16 mouse cellular contexts compared by ENCODE assay signal in genomic region chr8:60942867-60943266, GRCm38 (mm10). TPM values are rescaled to one million over a fixed set of nuclear protein-coding genes. Genes with fewer than 3 reads are reported as not detected.
A peak's percentile ranks its signal among the peaks of the same experiment; 100 is the strongest.
DNase-seq lines count a peak whose midpoint lies in the region; ATAC-seq and TF ChIP-seq lines count a peak whose summit lies in the region.
"Had no signal": no experiment of that assay in that cellular context is flagged by ENCODE, and none has a peak within 500 bp of the region (broad histone marks: within the 10 kb centered on the region; RNA-seq: fewer than 3 reads in every experiment).

No protein-coding gene starts in this region.

- no peaks in the 10 kb centered on the region for H3K27me3 ChIP-seq in intestine, postnatal 0 days (replicated peaks; ENCODE audit: control insufficient read depth, insufficient read depth, low read length)
- H3K27me3 ChIP-seq in intestine, embryonic 16.5 days (replicated peaks; ENCODE audit: control insufficient read depth, insufficient read depth, low read length), result no peaks in the 10 kb centered on the region
- no peaks in the 10 kb centered on the region for H3K27me3 ChIP-seq in lung, postnatal 0 days (replicated peaks; ENCODE audit: insufficient read depth, low read length)
- H3K27me3 ChIP-seq: forebrain, embryonic 12.5 days; heart, embryonic 12.5 days; limb, embryonic 13.5 days; midbrain, embryonic 12.5 days had no signal

- no peaks in the 10 kb centered on the region for H3K36me3 ChIP-seq in intestine, postnatal 0 days (ENCODE audit: control insufficient read depth, insufficient read depth)
- no peaks in the 10 kb centered on the region for H3K36me3 ChIP-seq in intestine, embryonic 16.5 days (ENCODE audit: control insufficient read depth, insufficient read depth, low read length)
- H3K36me3 ChIP-seq in lung, postnatal 0 days (ENCODE audit: insufficient read depth, low read length), result no peaks in the 10 kb centered on the region
- H3K36me3 ChIP-seq: forebrain, embryonic 12.5 days; heart, embryonic 12.5 days; limb, embryonic 13.5 days; midbrain, embryonic 12.5 days had no signal

- no peaks in the 10 kb centered on the region for H3K9me3 ChIP-seq in intestine, postnatal 0 days (ENCODE audit: control insufficient read depth)
- no peaks in the 10 kb centered on the region for H3K9me3 ChIP-seq in intestine, embryonic 16.5 days (ENCODE audit: control insufficient read depth, low read length)
- H3K9me3 ChIP-seq in lung, postnatal 0 days (ENCODE audit: low read length), result no peaks in the 10 kb centered on the region
- H3K9me3 ChIP-seq: forebrain, embryonic 12.5 days; heart, embryonic 12.5 days; limb, embryonic 13.5 days; midbrain, embryonic 12.5 days had no signal

- TF ChIP-seq EP300 in lung, postnatal 0 days (IDR thresholded peaks at IDR 0.05), result no peak

- H3K9ac ChIP-seq in intestine, postnatal 0 days (ENCODE audit: low read depth, low read length), result no peak overlapping the region
- H3K9ac ChIP-seq in intestine, embryonic 16.5 days (ENCODE audit: low read depth, low read length), result no peak overlapping the region
- no peak overlapping the region for H3K9ac ChIP-seq in lung, postnatal 0 days (replicated peaks; ENCODE audit: low read depth)
- H3K9ac ChIP-seq: forebrain, embryonic 12.5 days; heart, embryonic 12.5 days; limb, embryonic 13.5 days; midbrain, embryonic 12.5 days had no signal

- no peaks in the 10 kb centered on the region for H3K4me1 ChIP-seq in intestine, postnatal 0 days (replicated peaks; ENCODE audit: control insufficient read depth, insufficient read depth, low read length)
- H3K4me1 ChIP-seq in intestine, embryonic 16.5 days (ENCODE audit: control insufficient read depth, insufficient read depth, low read length), result no peaks in the 10 kb centered on the region
- no peaks in the 10 kb centered on the region for H3K4me1 ChIP-seq in lung, postnatal 0 days (ENCODE audit: insufficient read depth, low read depth, low read length)
- no peaks in the 10 kb centered on the region for H3K4me1 ChIP-seq in lung, adult 2 months (ENCODE audit: control insufficient read depth, insufficient read depth, low read length)
- H3K4me1 ChIP-seq: heart, embryonic 12.5 days had no signal

- no peak overlapping the region for H3K27ac ChIP-seq in intestine, postnatal 0 days (ENCODE audit: low read depth, low read length)
- no peak overlapping the region for H3K27ac ChIP-seq in intestine, embryonic 16.5 days (ENCODE audit: low read length)
- no peak overlapping the region for H3K27ac ChIP-seq in lung, postnatal 0 days (ENCODE audit: low read length)
- H3K27ac ChIP-seq: forebrain, embryonic 12.5 days; limb, embryonic 13.5 days; midbrain, embryonic 12.5 days had no signal

- 97% methylated on average over 2 of the region's 2 CpGs for WGBS in intestine, postnatal 0 days
- 98% methylated on average over 2 of the region's 2 CpGs for whole genome bisulfite sequencing in intestine, embryonic 16.5 days
- 96% methylated on average over 2 of the region's 2 CpGs for WGBS in lung, postnatal 0 days
- WGBS in lung, adult 2 months, result 96% methylated on average over 2 of the region's 2 CpGs

- no peak for DNase-seq in lung, postnatal 0 days (ENCODE audit: low spot score)
- no peak for DNase-seq in lung, adult 2 months
- peak; percentile 45 for DNase-seq in ES-CJ7 (ENCODE audit: low read depth, low spot score)
- peak; percentile 37 for DNase-seq in induced T-regulatory cell, adult 2 months (ENCODE audit: low read depth)
- DNase-seq in ovary, postnatal 36 days (ENCODE audit: low spot score), result no peak
- DNase-seq in adrenal gland, adult (ENCODE audit: inconsistent age in 2 of 2, low spot score in 1 of 2), result no peak
- DNase-seq: adrenal gland, adult 2 months; cerebellum, postnatal 25 days; lung, adult 18-20 months had no signal

- H3K4me2 ChIP-seq in intestine, postnatal 0 days (replicated peaks; ENCODE audit: low read depth), result no peak overlapping the region
- H3K4me2 ChIP-seq in intestine, embryonic 16.5 days (ENCODE audit: low read depth, low read length), result no peak overlapping the region
- no peak overlapping the region for H3K4me2 ChIP-seq in lung, postnatal 0 days (replicated peaks; ENCODE audit: low read depth, low read length)
- H3K4me2 ChIP-seq: forebrain, embryonic 12.5 days; heart, embryonic 12.5 days; limb, embryonic 13.5 days; midbrain, embryonic 12.5 days had no signal

- no peak overlapping the region for H3K4me3 ChIP-seq in intestine, postnatal 0 days (ENCODE audit: low read depth, low read length)
- no peak overlapping the region for H3K4me3 ChIP-seq in intestine, embryonic 16.5 days (ENCODE audit: low read length)
- no peak overlapping the region for H3K4me3 ChIP-seq in lung, postnatal 0 days (ENCODE audit: low read depth, low read length)
- H3K4me3 ChIP-seq in lung, adult 2 months (replicated peaks; ENCODE audit: extremely low read depth, low read depth, low read length), result no peak overlapping the region
- H3K4me3 ChIP-seq: forebrain, embryonic 12.5 days; heart, embryonic 12.5 days; limb, embryonic 13.5 days; midbrain, embryonic 12.5 days; myocyte had no signal

- ATAC-seq in intestine, postnatal 0 days, result no peak
- no peak for ATAC-seq in intestine, embryonic 16.5 days
- ATAC-seq in lung, postnatal 0 days, result no peak

- TF ChIP-seq POLR2A in lung, adult 2 months (IDR thresholded peaks at IDR 0.05; ENCODE audit: borderline replicate concordance, extremely low read depth, low read depth, low read length), result no peak

- peak; percentile 53 for TF ChIP-seq CTCF in intestine, postnatal 0 days (IDR thresholded peaks at IDR 0.05; ENCODE audit: low read depth)
- TF ChIP-seq CTCF in lung, postnatal 0 days (IDR thresholded peaks at IDR 0.05), result peak; percentile 22; the same call in 1 of the 2 replicates
- no peak for TF ChIP-seq CTCF in lung, adult 2 months (IDR thresholded peaks at IDR 0.05; ENCODE audit: insufficient read depth, low read length)

RNA-seq across cellular contexts. Expression of gene Clcn3, which starts 40.2 kb away (rescaled TPM):
- polyA plus RNA-seq in intestine, postnatal 0 days (2015; fragmentation: Nextera tagmentation; extraction: Ambion mirVana), result 22.2 and 24.2 TPM in 2 replicates
- polyA plus RNA-seq in intestine, embryonic 16.5 days (2015; fragmentation: Nextera tagmentation; extraction: Ambion mirVana), result 30.2 and 30.4 TPM in 2 replicates
- 17.1 and 17.9 TPM in 2 replicates for polyA plus RNA-seq in lung, postnatal 0 days (2015; fragmentation: Nextera tagmentation; extraction: Ambion mirVana)
- 9.3 and 13.7 TPM in 2 replicates for polyA plus RNA-seq in lung, adult 2 months (2012; rRNA removed)

RNA-seq across cellular contexts. Expression of gene Nek1, which starts 50.1 kb away (rescaled TPM):
- 5.0 and 5.5 TPM in 2 replicates for polyA plus RNA-seq in intestine, postnatal 0 days (2015; fragmentation: Nextera tagmentation; extraction: Ambion mirVana)
- 13.4 and 17.1 TPM in 2 replicates for polyA plus RNA-seq in intestine, embryonic 16.5 days (2015; fragmentation: Nextera tagmentation; extraction: Ambion mirVana)
- polyA plus RNA-seq in lung, postnatal 0 days (2015; fragmentation: Nextera tagmentation; extraction: Ambion mirVana), result 9.7 and 10.5 TPM in 2 replicates
- 9.1 and 9.4 TPM in 2 replicates for polyA plus RNA-seq in lung, adult 2 months (2012; rRNA removed)

RNA-seq across cellular contexts. Expression of gene Hpf1, which starts 52.6 kb away (rescaled TPM):
- 42.4 and 42.8 TPM in 2 replicates for polyA plus RNA-seq in intestine, postnatal 0 days (2015; fragmentation: Nextera tagmentation; extraction: Ambion mirVana)
- 72.0 and 79.9 TPM in 2 replicates for polyA plus RNA-seq in intestine, embryonic 16.5 days (2015; fragmentation: Nextera tagmentation; extraction: Ambion mirVana)
- polyA plus RNA-seq in lung, postnatal 0 days (2015; fragmentation: Nextera tagmentation; extraction: Ambion mirVana), result 38.1 and 39.5 TPM in 2 replicates
- polyA plus RNA-seq in lung, adult 2 months (2012; rRNA removed), result 3.1 and 8.3 TPM in 2 replicates

Comparison
In these comparisons a context has a peak if more than half of its experiments do, and no peak if none do; other contexts are left out.
1. DNase-seq: peak in ES-CJ7 (single experiment) and induced T-regulatory cell, adult 2 months (single experiment); none in lung, postnatal 0 days (single experiment), lung, adult 2 months (single experiment), ovary, postnatal 36 days (single experiment) and adrenal gland, adult (0 of 2).